8 mouse cellular contexts compared by ENCODE assay signal in genomic region chr2:167630421-167630820, GRCm38 (mm10). TPM values are rescaled to one million over a fixed set of nuclear protein-coding genes. Genes with fewer than 3 reads are reported as not detected.
DNase-seq lines count a peak whose midpoint lies in the region; ATAC-seq and TF ChIP-seq lines count a peak whose summit lies in the region.

No protein-coding gene starts in this region.

- TF ChIP-seq POLR2A in kidney, adult 2 months (IDR thresholded peaks at IDR 0.05; ENCODE audit: low read depth, low read length): no peak
- no peak for TF ChIP-seq POLR2A in cortical plate, adult 2 months (IDR thresholded peaks at IDR 0.05; ENCODE audit: extremely low read depth, insufficient read depth, low read length)

- H3K27ac ChIP-seq in kidney, adult 2 months (ENCODE audit: insufficient read depth, low read depth, low read length): no peak overlapping the region
- no peak overlapping the region for H3K27ac ChIP-seq in cortical plate, adult 2 months (ENCODE audit: insufficient read depth, low read length)
- no peak overlapping the region for H3K27ac ChIP-seq in hindbrain, embryonic 16.5 days (ENCODE audit: low read depth, low read length)
- H3K27ac ChIP-seq in midbrain, embryonic 16.5 days (ENCODE audit: low read length): no peak overlapping the region

- DNase-seq in kidney, adult 2 months: no peak
- no peak for DNase-seq in kidney, postnatal 36 days
- no peak for DNase-seq in gastrocnemius, postnatal 25 days
- DNase-seq in right cerebral cortex, postnatal 14 days: no peak
- DNase-seq in kidney, adult 9 months: no peak

- no peak for TF ChIP-seq CTCF in kidney, adult 2 months (conservative IDR thresholded peaks at IDR 0.05; ENCODE audit: insufficient read depth, insufficient read length, low read depth, low read length)
- TF ChIP-seq CTCF in cortical plate, adult 2 months (IDR thresholded peaks at IDR 0.05; ENCODE audit: extremely low read depth, insufficient read depth, low read length): no peak

- no peaks in the 10 kb centered on the region for H3K9me3 ChIP-seq in hindbrain, embryonic 16.5 days (ENCODE audit: control insufficient read depth, low read length)
- no peaks in the 10 kb centered on the region for H3K9me3 ChIP-seq in midbrain, embryonic 16.5 days (replicated peaks; ENCODE audit: control insufficient read depth, low read length, poor library complexity, severe bottlenecking)

- H3K27me3 ChIP-seq in kidney, adult 2 months (replicated peaks; ENCODE audit: control insufficient read depth, insufficient read depth, low read length): no peaks in the 10 kb centered on the region
- no peaks in the 10 kb centered on the region for H3K27me3 ChIP-seq in hindbrain, embryonic 16.5 days (replicated peaks; ENCODE audit: control insufficient read depth, insufficient read depth, low read length)
- no peaks in the 10 kb centered on the region for H3K27me3 ChIP-seq in midbrain, embryonic 16.5 days (ENCODE audit: control insufficient read depth, insufficient read depth, low read depth, low read length)

- H3K4me3 ChIP-seq in kidney, adult 2 months (ENCODE audit: insufficient read depth, low read depth, low read length): peak overlapping the region; percentile 81
- H3K4me3 ChIP-seq in cortical plate, adult 2 months (ENCODE audit: insufficient read depth, low read length): peak overlapping the region; percentile 58
- peak overlapping the region; percentile 79 for H3K4me3 ChIP-seq in hindbrain, embryonic 16.5 days (ENCODE audit: low read length)
- peak overlapping the region; percentile 63 for H3K4me3 ChIP-seq in midbrain, embryonic 16.5 days (ENCODE audit: low read depth, low read length)

- no peaks in the 10 kb centered on the region for H3K36me3 ChIP-seq in kidney, adult 2 months (ENCODE audit: control insufficient read depth, insufficient read depth, low read length)
- H3K36me3 ChIP-seq in hindbrain, embryonic 16.5 days (ENCODE audit: control insufficient read depth, insufficient read depth, low read length): no peaks in the 10 kb centered on the region
- no peaks in the 10 kb centered on the region for H3K36me3 ChIP-seq in midbrain, embryonic 16.5 days (ENCODE audit: control insufficient read depth, insufficient read depth, low read length)

- peak overlapping the region; percentile 91 for H3K4me2 ChIP-seq in hindbrain, embryonic 16.5 days (ENCODE audit: low read length)
- peak overlapping the region; percentile 76 for H3K4me2 ChIP-seq in midbrain, embryonic 16.5 days (ENCODE audit: low read length)

- WGBS in kidney, adult 2 months: 46% methylated on average over 5 of the region's 5 CpGs
- 80% methylated on average over 5 of the region's 5 CpGs for WGBS in hindbrain, embryonic 16.5 days
- WGBS in midbrain, embryonic 16.5 days: 77% methylated on average over 5 of the region's 5 CpGs

- peaks cover 27% of the 10 kb centered on the region for H3K4me1 ChIP-seq in kidney, adult 2 months (ENCODE audit: control insufficient read depth, insufficient read depth, low read length)
- H3K4me1 ChIP-seq in cortical plate, adult 2 months (ENCODE audit: control insufficient read depth, insufficient read depth, low read length): peaks cover 15% of the 10 kb centered on the region
- H3K4me1 ChIP-seq in hindbrain, embryonic 16.5 days (ENCODE audit: control insufficient read depth, insufficient read depth, low read depth, low read length): peaks cover 37% of the 10 kb centered on the region
- peaks cover 35% of the 10 kb centered on the region for H3K4me1 ChIP-seq in midbrain, embryonic 16.5 days (ENCODE audit: control insufficient read depth, insufficient read depth, low read length)

- peak overlapping the region; percentile 90 for H3K9ac ChIP-seq in hindbrain, embryonic 16.5 days (ENCODE audit: low read depth, low read length)
- peak overlapping the region; percentile 80 for H3K9ac ChIP-seq in midbrain, embryonic 16.5 days (ENCODE audit: low read depth, low read length)

- ATAC-seq in hindbrain, embryonic 16.5 days: no peak
- ATAC-seq in midbrain, embryonic 16.5 days: no peak

RNA-seq across cellular contexts. Expression of gene Ube2v1, which starts 1.5 kb away (rescaled TPM):
- polyA plus RNA-seq in kidney, adult 2 months (2012; rRNA removed): 108 and 114 TPM in 2 replicates
- 251 and 267 TPM in 2 replicates for polyA plus RNA-seq in cortical plate, adult 2 months (2012; rRNA removed)
- 390 and 393 TPM in 2 replicates for polyA plus RNA-seq in hindbrain, embryonic 16.5 days (2015; fragmentation: Nextera tagmentation; extraction: Ambion mirVana)
- 321 and 344 TPM in 2 replicates for polyA plus RNA-seq in midbrain, embryonic 16.5 days (2015; fragmentation: Nextera tagmentation; extraction: Ambion mirVana)
- total RNA-seq in gastrocnemius, postnatal 25 days (2021): 100 to 1,000 TPM; 157 to 160 TPM

RNA-seq across cellular contexts. Expression of gene Gm20431, which starts 30.9 kb away (rescaled TPM):
- polyA plus RNA-seq in kidney, adult 2 months (2012; rRNA removed): 30.7 and 31.8 TPM in 2 replicates
- 0.93 TPM in 1 of 2 replicates, not detected in the other for polyA plus RNA-seq in cortical plate, adult 2 months (2012; rRNA removed)
- 11.9 and 12.8 TPM in 2 replicates for polyA plus RNA-seq in hindbrain, embryonic 16.5 days (2015; fragmentation: Nextera tagmentation; extraction: Ambion mirVana)
- polyA plus RNA-seq in midbrain, embryonic 16.5 days (2015; fragmentation: Nextera tagmentation; extraction: Ambion mirVana): 7.7 and 9.2 TPM in 2 replicates
- total RNA-seq in gastrocnemius, postnatal 25 days (2021): 10 to 100 TPM in 1 of 2 experiments, 1 to 10 TPM in 1; 7.7 to 11.6 TPM

RNA-seq across cellular contexts. Expression of gene Cebpb, which starts 58.3 kb away (rescaled TPM):
- 45.3 and 70.3 TPM in 2 replicates for polyA plus RNA-seq in kidney, adult 2 months (2012; rRNA removed)
- polyA plus RNA-seq in cortical plate, adult 2 months (2012; rRNA removed): 16.7 and 19.4 TPM in 2 replicates
- polyA plus RNA-seq in hindbrain, embryonic 16.5 days (2015; fragmentation: Nextera tagmentation; extraction: Ambion mirVana): 0.15 and 0.22 TPM in 2 replicates
- polyA plus RNA-seq in midbrain, embryonic 16.5 days (2015; fragmentation: Nextera tagmentation; extraction: Ambion mirVana): 0.37 and 0.60 TPM in 2 replicates
- 10 to 100 TPM; 93.5 to 95.6 TPM for total RNA-seq in gastrocnemius, postnatal 25 days (2021)

RNA-seq across cellular contexts. Expression of gene Tmem189, which starts 59.2 kb away (rescaled TPM):
- 288 and 414 TPM in 2 replicates for polyA plus RNA-seq in kidney, adult 2 months (2012; rRNA removed)
- 88.8 and 89.0 TPM in 2 replicates for polyA plus RNA-seq in cortical plate, adult 2 months (2012; rRNA removed)
- 37.1 and 39.3 TPM in 2 replicates for polyA plus RNA-seq in hindbrain, embryonic 16.5 days (2015; fragmentation: Nextera tagmentation; extraction: Ambion mirVana)
- polyA plus RNA-seq in midbrain, embryonic 16.5 days (2015; fragmentation: Nextera tagmentation; extraction: Ambion mirVana): 29.7 and 30.3 TPM in 2 replicates
- total RNA-seq in gastrocnemius, postnatal 25 days (2021): 10 to 100 TPM; 13.4 to 18.9 TPM

Comparison
In these comparisons a context has a peak if more than half of its experiments do, and no peak if none do; other contexts are left out.
1. RNA of gene Cebpb, which starts 58.3 kb away (polyA plus RNA-seq): 45.3 to 70.3 TPM in kidney, adult 2 months and 16.7 to 19.4 TPM in cortical plate, adult 2 months; 0.37 to 0.60 TPM in midbrain, embryonic 16.5 days and 0.15 to 0.22 TPM in hindbrain, embryonic 16.5 days; every median in the first group is over 10 times any median in the second.
2. Peak in every context shown above with its lines, with median percentiles within 50 percentile points of each other: H3K4me3 ChIP-seq.